ENCODE assay signal across 19 mouse cellular contexts in the genomic region with DNA sequence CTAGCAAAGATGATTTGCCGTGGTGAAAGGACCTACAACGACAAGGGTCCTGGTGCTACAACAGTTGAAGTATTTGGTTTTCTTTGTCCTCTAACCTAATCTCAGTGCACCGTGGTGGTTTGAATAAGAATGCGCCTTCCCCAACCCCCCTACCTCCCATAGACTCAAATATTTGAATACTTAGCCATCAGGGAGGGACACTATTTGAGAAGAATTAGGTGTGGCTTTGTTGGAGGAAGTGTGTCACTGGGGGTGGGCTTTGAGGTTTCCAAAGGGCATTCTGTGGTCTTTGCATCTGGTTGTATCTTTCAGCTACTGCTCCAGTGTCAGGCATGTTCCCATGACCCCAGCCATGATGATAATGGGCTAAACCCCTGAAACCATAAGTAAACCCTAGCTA. TPM values are rescaled to one million over a fixed set of nuclear protein-coding genes. Genes with fewer than 3 reads are reported as not detected.
"Had no signal": no experiment of that assay in that cellular context is flagged by ENCODE, and none has a peak within 500 bp of the region (broad histone marks: within the 10 kb centered on the region; RNA-seq: fewer than 3 reads in every experiment).

No protein-coding gene starts in this region.

- ATAC-seq: liver, embryonic 12.5 days; midbrain, embryonic 15.5 days had no signal

- DNase-seq: kidney, adult 9 months; kidney, postnatal 36 days; layer of hippocampus, adult 9-11 months; layer of hippocampus, postnatal 36 days; lung, postnatal 14 days; right cerebral cortex, postnatal 25 days; thymus, postnatal 14 days had no signal

- H3K36me3 ChIP-seq: limb, embryonic 15.5 days; liver, embryonic 12.5 days; lung, embryonic 15.5 days; midbrain, embryonic 15.5 days; neural tube, embryonic 13.5 days had no signal

- H3K9me3 ChIP-seq: limb, embryonic 15.5 days; liver, embryonic 12.5 days; lung, embryonic 15.5 days; midbrain, embryonic 15.5 days; neural tube, embryonic 13.5 days had no signal

- H3K9ac ChIP-seq: limb, embryonic 15.5 days; liver, embryonic 12.5 days; lung, embryonic 15.5 days; midbrain, embryonic 15.5 days; neural tube, embryonic 13.5 days had no signal

- H3K27me3 ChIP-seq: limb, embryonic 15.5 days; lung, embryonic 15.5 days; midbrain, embryonic 15.5 days; neural tube, embryonic 13.5 days had no signal

- H3K4me2 ChIP-seq: limb, embryonic 15.5 days; liver, embryonic 12.5 days; lung, embryonic 15.5 days; midbrain, embryonic 11.5 days; midbrain, embryonic 15.5 days; neural tube, embryonic 13.5 days had no signal

- H3K4me1 ChIP-seq: midbrain, embryonic 15.5 days; neural tube, embryonic 13.5 days had no signal

- H3K27ac ChIP-seq: kidney, postnatal 0 days; limb, embryonic 15.5 days; liver, embryonic 12.5 days; lung, embryonic 15.5 days; macrophage; midbrain, embryonic 15.5 days; neural tube, embryonic 13.5 days had no signal

- H3K4me3 ChIP-seq: limb, embryonic 15.5 days; liver, embryonic 12.5 days; lung, embryonic 15.5 days; megakaryocyte, embryonic 14.5 days; midbrain, embryonic 15.5 days; neural tube, embryonic 13.5 days had no signal

RNA-seq across cellular contexts. Expression of a gene that starts 27.1 kb away (rescaled TPM):
- total RNA-seq: monocyte, adult 5-6 weeks had no signal

RNA-seq across cellular contexts. Expression of a gene that starts 38.0 kb away (rescaled TPM):
- total RNA-seq: monocyte, adult 5-6 weeks had no signal
- polyA plus RNA-seq: limb, embryonic 11.5 days; liver, embryonic 12.5 days; liver, embryonic 16.5 days; lung, embryonic 15.5 days; macrophage; midbrain, embryonic 11.5 days had no signal
